Mouse (Mus musculus) gastrocnemius, adult 18-20 months (tissue): ENCODE data around the gene Grip2. TPM values are rescaled to one million over a fixed set of nuclear protein-coding genes. Genes with fewer than 3 reads are reported as not detected.

Source experiments
- DNase-seq: peaks from one replicate; pipeline ENCODE4 v3.0.0; 2021; ENCODE audit warnings: low spot score
- total RNA-seq, 2 experiments: library from RNA; stranded (reverse); gene quantifications; 2 replicates each; pipeline ENCODE4 v1.2.3; 2021

Gene Grip2
- total RNA-seq, 2 experiments from 2014 or later: 2.6 to 3.0 TPM

- DNase-seq: no peak
Observed at GRCm38 (mm10) chr6:91796064-91796463, 31.0 kb downstream of the Grip2 start.

GRCm38 (mm10) chr6:91795640-91796039, 31.4 kb downstream of the Grip2 start:
- no peak for DNase-seq

- no peak for DNase-seq
Observed at GRCm38 (mm10) chr6:91788311-91788798, 38.7 kb downstream of the Grip2 start.

GRCm38 (mm10) chr6:91785018-91785417, 42.0 kb downstream of the Grip2 start:
- peak; percentile 83 for DNase-seq

- no peak for DNase-seq
Observed at GRCm38 (mm10) chr6:91779206-91779605, 47.8 kb downstream of the Grip2 start.

GRCm38 (mm10) chr6:91776543-91776942, 50.5 kb downstream of the Grip2 start:
- peak; percentile 63 for DNase-seq

GRCm38 (mm10) chr6:91773951-91774350, 53.1 kb downstream of the Grip2 start:
- no peak for DNase-seq

- DNase-seq: no peak
Observed at GRCm38 (mm10) chr6:91767550-91767949, 59.5 kb downstream of the Grip2 start.

- no peak for DNase-seq
Observed at GRCm38 (mm10) chr6:91762051-91762742, 64.9 kb downstream of the Grip2 start.

GRCm38 (mm10) chr6:91754845-91755244, 72.2 kb downstream of the Grip2 start:
- DNase-seq: no peak

GRCm38 (mm10) chr6:91754098-91754497, 73.0 kb downstream of the Grip2 start:
- no peak for DNase-seq

- DNase-seq: no peak
Observed at GRCm38 (mm10) chr6:91752884-91753283, 74.2 kb downstream of the Grip2 start.

GRCm38 (mm10) chr6:91750976-91751375, 76.1 kb downstream of the Grip2 start:
- peak; percentile 37 for DNase-seq

GRCm38 (mm10) chr6:91746776-91747175, 80.3 kb downstream of the Grip2 start:
- DNase-seq: no peak

- DNase-seq: no peak
Observed at GRCm38 (mm10) chr6:91745947-91746582, 81.0 kb downstream of the Grip2 start.

- no peak for DNase-seq
Observed at GRCm38 (mm10) chr6:91745246-91745645, 81.8 kb downstream of the Grip2 start.

- DNase-seq: no peak
Observed at GRCm38 (mm10) chr6:91743886-91744285, 83.2 kb downstream of the Grip2 start.

- DNase-seq: no peak
Observed at GRCm38 (mm10) chr6:91742995-91743394, 84.1 kb downstream of the Grip2 start.

GRCm38 (mm10) chr6:91742466-91742865, 84.6 kb downstream of the Grip2 start:
- DNase-seq: peak; percentile 56

- peak; percentile 76 for DNase-seq
Observed at GRCm38 (mm10) chr6:91741046-91741445, 86.0 kb downstream of the Grip2 start.

- no peak for DNase-seq
Observed at GRCm38 (mm10) chr6:91738058-91738457, 89.0 kb downstream of the Grip2 start.

- DNase-seq: no peak
Observed at GRCm38 (mm10) chr6:91737451-91737850, 89.6 kb downstream of the Grip2 start.

GRCm38 (mm10) chr6:91736471-91736870, 90.6 kb downstream of the Grip2 start:
- DNase-seq: peak; percentile 30
